Mouse (Mus musculus) cerebellum, adult 2 months (tissue): ENCODE measurements around the gene Gpx7. TPM values are rescaled to one million over a fixed set of nuclear protein-coding genes. Genes with fewer than 3 reads are reported as not detected.

ENCODE experiments used
- DNase-seq, 2 experiments: peaks; one replicate each; pipeline ENCODE4 v3.0.0; 2021
- H3K27ac ChIP-seq: fragments of 200-500 bp; 2 replicates; pipeline ENCODE4 v1.5.1; 2012; ENCODE audit warnings: low read length, control low read depth, inconsistent platforms; ENCODE audit not compliant: insufficient read depth
- H3K27me3 ChIP-seq: fragments of 200-500 bp; 2 replicates; pipeline ENCODE4 v1.6.1; 2012; ENCODE audit warnings: inconsistent platforms, mild to moderate bottlenecking, low read length, moderate library complexity; ENCODE audit not compliant: control insufficient read depth, insufficient read depth
- H3K4me1 ChIP-seq: fragments of 200-500 bp; 2 replicates; pipeline ENCODE4 v1.6.1; 2011; ENCODE audit warnings: low read length; ENCODE audit not compliant: control insufficient read depth, insufficient read depth
- H3K4me3 ChIP-seq: fragments of 200-500 bp; replicated peaks from 2 replicates; pipeline ENCODE3; 2011; ENCODE audit warnings: mild to moderate bottlenecking, low read depth, low read length, control low read depth; ENCODE audit not compliant: insufficient read depth
- CTCF ChIP-seq: fragments of 200-500 bp; IDR thresholded peaks from 2 replicates; pipeline ENCODE4 v1.5.1; 2011; ENCODE audit warnings: low read depth, mild to moderate bottlenecking, control low read depth, low read length, moderate library complexity, borderline replicate concordance; ENCODE audit not compliant: insufficient read depth
- POLR2A ChIP-seq: fragments of 200-500 bp; IDR thresholded peaks from 2 replicates; pipeline ENCODE4 v1.6.1; 2011; ENCODE audit warnings: low read length, control low read depth, borderline replicate concordance; ENCODE audit not compliant: insufficient read depth
- WGBS: fragments of 180-500 bp; shearing (Covaris S2); methylation state at CpG from one replicate; pipeline ENCODE4 v1.1.7; 2018; 5-methylcytosine and 5-hydroxymethylcytosine counted together
- polyA plus RNA-seq: library from polyadenylated mRNA; depleted of rRNA; stranded (reverse); fragments of >200 nt; gene quantifications from 2 replicates; pipeline ENCODE4 v1.2.3, GENCODE M21; 2012

The Gpx7 gene
- polyA plus RNA-seq, 1 experiment = 7.0 TPM

- Histone ChIP-seq H3K27me3 (no peaks in the 10 kb centered on the region; the same call in 1 of the 2 replicates), H3K27ac (no peak overlapping the region), H3K4me3 (peak overlapping the region; percentile 68), H3K4me1 (no peaks in the 10 kb centered on the region)
- peak; percentile 55 to 60 for DNase-seq
- TF ChIP-seq POLR2A (no peak), CTCF (no peak)
- WGBS = 4% methylated on average over 18 of the region's 18 CpGs
Observed at GRCm38 (mm10) chr4:108387681-108388253, 19.0 kb downstream of the Gpx7 start.

GRCm38 (mm10) chr4:108387106-108387505, 19.7 kb downstream of the Gpx7 start:
- no peak for DNase-seq
- WGBS = 55% methylated on average over 4 of the region's 4 CpGs
- H3K27me3 ChIP-seq = no peaks in the 10 kb centered on the region; the same call in 1 of the 2 replicates
- H3K4me1 ChIP-seq = no peaks in the 10 kb centered on the region
- TF ChIP-seq CTCF (no peak), POLR2A (no peak)
- no peak overlapping the region for H3K4me3 ChIP-seq
- no peak overlapping the region for H3K27ac ChIP-seq

GRCm38 (mm10) chr4:108386087-108386486, 20.7 kb downstream of the Gpx7 start:
- Histone ChIP-seq H3K4me1 (no peaks in the 10 kb centered on the region), H3K27me3 (no peaks in the 10 kb centered on the region; the same call in 1 of the 2 replicates), H3K27ac (no peak overlapping the region), H3K4me3 (no peak overlapping the region)
- 77% methylated on average over 1 of the region's 1 CpGs for WGBS
- TF ChIP-seq CTCF (no peak), POLR2A (no peak)
- DNase-seq = no peak

GRCm38 (mm10) chr4:108383183-108383714, 23.5 kb downstream of the Gpx7 start, which contains the start of gene Shisal2a:
Gene Shisal2a (minus strand): TSS chr4:108383349.
- Histone ChIP-seq H3K4me1 (peaks cover 9% of the 10 kb centered on the region), H3K4me3 (no peak within 1 kb of the TSS), H3K27ac (no peak within 1 kb of the TSS), H3K27me3 (no peaks in the 10 kb centered on the region; the same call in 1 of the 2 replicates)
- no peak for DNase-seq
- no peak for TF ChIP-seq POLR2A
- TF ChIP-seq CTCF = no peak
- 5% methylated on average over 54 of the region's 55 CpGs for WGBS

- Histone ChIP-seq H3K4me3 (no peak overlapping the region), H3K27me3 (no peaks in the 10 kb centered on the region), H3K27ac (no peak overlapping the region), H3K4me1 (peaks cover 9% of the 10 kb centered on the region)
- TF ChIP-seq CTCF = no peak
- no peak for TF ChIP-seq POLR2A
- DNase-seq = no peak
- WGBS = 13% methylated on average over 1 of the region's 1 CpGs
Observed at GRCm38 (mm10) chr4:108380146-108380545, 26.6 kb downstream of the Gpx7 start.

GRCm38 (mm10) chr4:108379476-108379875, 27.3 kb downstream of the Gpx7 start:
- 54% methylated on average over 3 of the region's 3 CpGs for WGBS
- H3K27ac ChIP-seq = no peak overlapping the region
- H3K4me3 ChIP-seq = no peak overlapping the region
- DNase-seq = peak in 1 of 2 experiments; percentile 17
- H3K27me3 ChIP-seq = no peaks in the 10 kb centered on the region
- H3K4me1 ChIP-seq = peaks cover 9% of the 10 kb centered on the region
- TF ChIP-seq POLR2A = no peak
- no peak for TF ChIP-seq CTCF

- no peaks in the 10 kb centered on the region for H3K27me3 ChIP-seq
- whole genome bisulfite sequencing = 75% methylated on average over 3 of the region's 3 CpGs
- no peaks in the 10 kb centered on the region for H3K4me1 ChIP-seq
- DNase-seq = no peak
- no peak for TF ChIP-seq CTCF
- TF ChIP-seq POLR2A = no peak
- H3K27ac ChIP-seq = no peak overlapping the region
- H3K4me3 ChIP-seq = no peak overlapping the region
Observed at GRCm38 (mm10) chr4:108372166-108372565, 34.6 kb downstream of the Gpx7 start.

- 85% methylated on average over 3 of the region's 3 CpGs for WGBS
- DNase-seq = no peak
- H3K27ac ChIP-seq = no peak overlapping the region
- H3K27me3 ChIP-seq = no peaks in the 10 kb centered on the region
- TF ChIP-seq POLR2A = no peak
- TF ChIP-seq CTCF = no peak
- H3K4me1 ChIP-seq = no peaks in the 10 kb centered on the region
- no peak overlapping the region for H3K4me3 ChIP-seq
Observed at GRCm38 (mm10) chr4:108371421-108371820, 35.3 kb downstream of the Gpx7 start.
